Mouse (Mus musculus) C2C12 (cell line): ENCODE data around the gene Trpd52l3. TPM values are rescaled to one million over a fixed set of nuclear protein-coding genes. Genes with fewer than 3 reads are reported as not detected.

Experiments used
- H3K27me3 ChIP-seq: one replicate; pipeline ENCODE4 v1.6.1; 2011; ENCODE audit not compliant: control insufficient read depth, insufficient read depth, insufficient read length
- H3K36me3 ChIP-seq: one replicate; pipeline ENCODE4 v1.6.1; 2011; ENCODE audit not compliant: control insufficient read depth, insufficient read depth
- H3K4me3 ChIP-seq: one replicate; pipeline ENCODE4 v1.5.1; 2011; ENCODE audit warnings: mild to moderate bottlenecking, control low read depth; ENCODE audit not compliant: poor library complexity, insufficient read depth, severe bottlenecking
- H3K79me2 ChIP-seq: one replicate; pipeline ENCODE4 v1.6.1; 2011; ENCODE audit not compliant: control insufficient read depth, insufficient read depth
- H3K79me3 ChIP-seq: one replicate; pipeline ENCODE4 v1.6.1; 2011; ENCODE audit warnings: low read depth, control low read depth
- H3ac ChIP-seq: one replicate; pipeline ENCODE3; 2011; ENCODE audit warnings: low read depth; ENCODE audit not compliant: control insufficient read depth, insufficient read length
- CEBPB ChIP-seq: IDR thresholded peaks from one replicate; pipeline ENCODE4 v1.6.1; 2011; ENCODE audit warnings: low read depth, mild to moderate bottlenecking, control low read depth, moderate library complexity
- CTCF ChIP-seq: IDR thresholded peaks from one replicate; pipeline ENCODE4 v1.5.1; 2011; ENCODE audit not compliant: control insufficient read depth, insufficient read depth, insufficient read length
- FOSL1 ChIP-seq: IDR thresholded peaks from one replicate; pipeline ENCODE4 v1.8.0; 2011; ENCODE audit warnings: mild to moderate bottlenecking, low read length; ENCODE audit not compliant: poor library complexity, insufficient read depth, severe bottlenecking
- MAX ChIP-seq: IDR thresholded peaks from one replicate; pipeline ENCODE4 v1.6.1; 2011; ENCODE audit warnings: mild to moderate bottlenecking, control low read depth
- MYOD1 ChIP-seq: IDR thresholded peaks from one replicate; pipeline ENCODE4 v1.6.1; 2011; ENCODE audit warnings: low read depth; ENCODE audit not compliant: control insufficient read depth, insufficient read length
- MYOG ChIP-seq: IDR thresholded peaks from one replicate; pipeline ENCODE4 v1.6.1; 2011; ENCODE audit not compliant: control insufficient read depth, insufficient read length; ENCODE audit errors: extremely low read depth
- USF1 ChIP-seq: IDR thresholded peaks from one replicate; pipeline ENCODE4 v1.6.1; 2011; ENCODE audit warnings: low read depth, mild to moderate bottlenecking, control low read depth, moderate library complexity
- polyA plus RNA-seq: library from polyadenylated mRNA; unstranded; fragments of >200 nt; fragmentation: generic; extraction: Trizol; gene quantifications from one replicate; pipeline ENCODE4 v1.2.1, GENCODE M21; 2012; ENCODE audit warnings: missing spikeins

Trpd52l3 gene
- polyA plus RNA-seq, 1 experiment = not detected

DNA sequence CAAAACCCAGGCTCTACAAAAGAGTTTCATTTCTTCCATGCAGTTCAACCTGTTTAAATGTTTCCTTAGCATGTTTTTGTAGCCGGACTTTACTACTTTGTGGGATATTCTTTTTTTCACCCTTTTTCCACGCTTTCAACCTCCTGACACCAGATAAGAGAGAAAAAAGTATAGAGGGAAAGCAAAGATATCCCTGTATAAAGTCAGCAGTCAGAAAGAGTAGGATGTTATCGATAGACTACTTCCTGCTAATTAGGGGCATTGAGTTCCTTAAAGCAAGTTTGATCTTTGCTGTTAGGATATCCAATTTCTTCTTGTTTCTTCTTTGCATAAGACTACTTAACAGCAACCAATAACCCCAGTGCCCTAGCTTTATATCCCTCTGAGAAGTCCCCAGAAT lies 47.9 kb downstream of the Trpd52l3 start:
- TF ChIP-seq MYOD1 = no peak
- no peak for TF ChIP-seq USF1
- no peak for TF ChIP-seq MYOG
- TF ChIP-seq CTCF = no peak
- TF ChIP-seq MAX = no peak
- no peak for TF ChIP-seq CEBPB
- TF ChIP-seq FOSL1 = no peak
- Histone ChIP-seq H3K79me3 (peaks cover 91% of the 10 kb centered on the region), H3K79me2 (peaks cover 100% of the 10 kb centered on the region), H3ac (no peak overlapping the region), H3K27me3 (no peaks in the 10 kb centered on the region), H3K36me3 (peaks cover 61% of the 10 kb centered on the region), H3K4me3 (no peak overlapping the region)

DNA sequence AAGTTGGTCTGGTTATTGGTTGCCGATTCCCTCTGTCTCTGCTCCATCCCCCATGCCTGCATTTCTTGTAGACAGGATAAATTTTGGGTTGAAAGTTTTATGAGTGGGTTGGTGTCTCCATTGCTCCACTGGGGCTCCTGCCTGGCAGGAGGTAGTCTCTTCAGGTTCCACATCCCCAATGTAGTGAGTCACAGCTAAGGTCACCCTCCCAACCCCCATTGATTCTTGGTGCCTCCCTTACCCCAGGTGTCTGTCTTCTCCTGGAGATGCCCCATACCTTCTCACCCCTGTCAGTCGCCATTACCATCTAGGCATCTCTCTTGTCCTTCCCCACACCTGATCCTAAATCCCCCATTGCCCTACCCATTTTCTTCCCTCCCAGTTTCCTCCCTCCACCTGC lies 50.6 kb downstream of the Trpd52l3 start:
- H3K79me2 ChIP-seq = peaks cover 100% of the 10 kb centered on the region
- peaks cover 54% of the 10 kb centered on the region for H3K36me3 ChIP-seq
- H3K4me3 ChIP-seq = no peak overlapping the region
- no peak for TF ChIP-seq CEBPB
- TF ChIP-seq MYOG = no peak
- no peak for TF ChIP-seq USF1
- no peak for TF ChIP-seq FOSL1
- no peak for TF ChIP-seq MAX
- no peak for TF ChIP-seq CTCF
- TF ChIP-seq MYOD1 = no peak
- H3K27me3 ChIP-seq = no peaks in the 10 kb centered on the region
- no peak overlapping the region for H3ac ChIP-seq
- H3K79me3 ChIP-seq = peaks cover 86% of the 10 kb centered on the region

Other genes starting within 250 kb of the Trpd52l3 start
- gene 9930021J03Rik, start 197.8 kb upstream of the Trpd52l3 start, polyA plus RNA-seq = 2.3 TPM
- gene Ranbp6, start 190.8 kb upstream of the Trpd52l3 start, polyA plus RNA-seq = 1.2 TPM
- gene Il33, start 78.7 kb upstream of the Trpd52l3 start, polyA plus RNA-seq = 1.2 TPM
- gene Uhrf2, start 26.7 kb downstream of the Trpd52l3 start, polyA plus RNA-seq = 23.4 TPM
- gene Gldc, start 171.6 kb downstream of the Trpd52l3 start, polyA plus RNA-seq = 0.43 TPM
- gene Mbl2, start 229.2 kb downstream of the Trpd52l3 start, polyA plus RNA-seq = not detected